Mouse (Mus musculus): ENCODE results near the gene Cmtm2a. TPM values are rescaled to one million over a fixed set of nuclear protein-coding genes. Genes with fewer than 3 reads are reported as not detected.
"Not testable (repeated sequence)": the region's sequence is repeated elsewhere in the genome, so short reads cannot be mapped to it uniquely, and the experiment has no call there.

The Cmtm2a gene
- not detected for total RNA-seq (2021)
- long read RNA-seq, experiment 1 = 0 reads
- long read RNA-seq, experiment 2 = 0 reads

DNA sequence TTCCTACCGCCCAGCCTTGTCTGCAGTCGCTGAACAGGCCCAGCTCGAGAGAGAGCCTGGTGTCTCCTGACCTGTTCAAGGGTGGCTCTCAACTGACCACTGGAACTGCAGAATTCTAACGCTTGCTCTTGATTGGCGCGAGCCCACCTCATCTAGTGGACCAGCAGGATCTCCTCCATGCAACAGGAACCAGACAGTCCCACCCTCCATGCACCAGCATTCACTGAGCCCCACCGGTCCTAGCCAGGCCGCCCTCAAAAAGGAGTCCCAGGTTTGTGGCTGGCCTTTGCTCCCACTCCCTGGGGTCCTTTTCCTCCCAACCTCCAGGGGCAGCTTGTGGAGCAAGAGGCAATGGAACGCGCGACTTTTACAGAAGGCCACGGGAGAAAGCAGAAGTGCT, at the start of gene Cmtm2a:
Gene Cmtm2a (minus strand): TSS at position 101 of the 400 bp plus-strand sequence.
- not testable (repeated sequence) for DNase-seq

DNA sequence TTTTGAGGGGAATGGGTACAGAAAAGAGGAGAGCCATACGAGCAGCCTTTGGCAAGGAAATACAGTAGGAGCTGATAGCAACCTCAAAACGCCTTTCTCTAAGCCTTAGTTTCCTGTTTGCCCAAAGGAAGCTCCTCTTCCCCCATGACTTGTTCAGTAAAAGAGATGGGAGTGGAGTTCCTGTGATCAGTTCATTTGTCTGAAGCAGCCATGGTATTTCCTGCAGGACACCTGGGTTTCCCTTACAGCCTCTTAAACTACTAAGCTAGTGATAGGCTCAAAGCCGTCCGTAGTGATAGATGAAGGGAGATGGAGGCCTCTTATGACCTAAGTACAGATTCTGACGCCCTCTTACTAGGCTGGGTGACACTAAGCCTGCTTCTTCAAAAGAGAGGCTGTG, 49.4 kb upstream of the Cmtm2a start:
- DNase-seq = no peak

DNA sequence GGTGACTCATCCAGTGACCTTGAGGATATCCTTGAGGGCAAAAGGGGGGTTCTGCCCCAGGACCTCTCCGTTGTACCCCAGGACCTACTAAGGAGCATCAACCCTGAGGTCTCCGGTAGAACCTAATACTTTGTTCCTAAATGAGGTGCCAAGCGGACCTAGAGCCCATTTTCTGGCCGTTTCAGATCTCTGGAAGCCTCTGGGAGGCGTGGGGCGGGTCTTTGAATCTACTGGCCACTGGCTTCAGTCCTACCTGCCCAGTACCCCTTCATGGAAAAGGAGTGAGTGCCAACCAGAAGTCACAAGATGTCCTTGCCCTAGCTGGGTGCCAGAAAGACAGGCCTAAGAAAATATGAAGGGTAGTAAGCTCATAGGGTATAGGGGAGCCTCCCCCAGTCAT, 48.7 kb upstream of the Cmtm2a start:
- no peak for DNase-seq

DNA sequence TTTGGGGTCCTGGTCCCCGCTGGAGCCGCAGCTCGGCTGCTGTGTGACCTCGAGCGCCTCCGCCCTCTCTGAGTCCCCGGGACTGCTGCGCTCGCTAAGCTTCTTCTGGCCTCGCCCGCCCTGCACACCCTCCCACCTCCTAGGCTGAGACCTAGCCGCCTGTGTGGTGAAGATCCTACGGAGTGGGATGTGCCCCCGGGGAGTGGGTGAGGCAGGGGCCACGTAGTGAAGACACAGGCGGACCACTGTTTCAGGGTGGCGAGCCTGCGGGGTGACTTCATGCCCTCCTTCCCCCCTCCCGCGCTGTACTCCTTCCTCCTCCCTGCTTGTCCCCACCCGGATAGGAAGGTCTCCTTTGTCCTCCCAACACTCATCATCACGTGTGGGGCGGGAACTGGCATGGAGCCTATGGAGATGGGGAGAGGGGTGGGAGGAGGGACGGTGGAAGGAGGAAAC, 48.2 kb upstream of the Cmtm2a start:
- DNase-seq = peak; percentile 78

DNA sequence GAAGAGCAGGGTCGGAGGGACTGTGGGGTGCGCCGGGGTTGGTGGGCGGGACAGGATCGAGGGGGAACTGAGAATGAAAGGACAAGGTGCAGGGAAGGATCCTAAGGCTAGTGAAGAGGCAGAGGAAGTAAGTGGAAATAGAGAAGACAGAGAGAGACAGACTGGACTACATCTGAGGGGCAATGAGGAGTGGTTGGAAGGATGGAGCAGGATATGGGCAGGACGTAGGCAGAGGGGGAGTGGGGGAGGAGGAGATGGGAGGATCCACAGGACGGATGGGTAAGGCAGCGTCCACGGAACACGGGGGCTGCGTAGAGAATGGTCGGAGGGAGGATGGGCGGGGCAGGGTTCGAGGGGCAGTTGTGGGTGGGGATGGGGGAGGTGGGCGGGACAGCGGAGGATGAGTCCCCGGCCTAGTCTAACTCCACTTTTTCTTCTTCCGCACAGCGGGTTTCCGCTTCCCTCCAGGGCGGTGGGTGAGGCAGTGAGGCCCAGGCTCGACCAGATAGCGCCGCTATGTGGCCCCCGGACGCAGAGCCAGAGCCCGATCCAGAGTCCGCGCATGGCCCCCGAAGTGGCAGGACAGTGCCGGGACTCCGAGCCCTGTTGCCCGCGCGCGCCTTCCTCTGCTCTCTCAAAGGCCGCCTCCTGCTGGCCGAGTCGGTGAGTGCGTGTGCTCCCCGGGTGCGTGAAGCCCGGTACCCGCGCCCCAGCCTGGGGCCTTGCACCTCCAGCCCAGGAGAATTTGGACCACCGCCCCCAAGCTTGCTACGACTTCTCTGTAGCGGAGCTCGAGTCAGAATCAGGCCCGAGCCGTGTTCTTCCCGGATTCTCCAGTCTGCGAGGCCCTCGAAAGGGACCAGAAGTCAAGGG, 47.5 kb upstream of the Cmtm2a start:
- peak; percentile 80 for DNase-seq

DNA sequence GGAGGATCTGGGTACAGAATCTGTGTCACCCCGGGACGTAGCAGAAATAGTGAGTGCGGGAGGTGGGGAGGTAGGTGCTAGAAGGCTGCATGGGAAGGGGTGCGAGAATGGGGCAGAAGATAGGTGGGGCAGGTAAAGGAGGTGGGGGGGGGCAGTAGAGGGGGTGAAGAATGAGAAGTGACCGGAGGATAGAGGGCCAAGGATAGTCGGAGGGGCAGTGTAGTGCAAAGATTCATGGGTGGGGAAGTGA, 46.9 kb upstream of the Cmtm2a start:
- DNase-seq = no peak

DNA sequence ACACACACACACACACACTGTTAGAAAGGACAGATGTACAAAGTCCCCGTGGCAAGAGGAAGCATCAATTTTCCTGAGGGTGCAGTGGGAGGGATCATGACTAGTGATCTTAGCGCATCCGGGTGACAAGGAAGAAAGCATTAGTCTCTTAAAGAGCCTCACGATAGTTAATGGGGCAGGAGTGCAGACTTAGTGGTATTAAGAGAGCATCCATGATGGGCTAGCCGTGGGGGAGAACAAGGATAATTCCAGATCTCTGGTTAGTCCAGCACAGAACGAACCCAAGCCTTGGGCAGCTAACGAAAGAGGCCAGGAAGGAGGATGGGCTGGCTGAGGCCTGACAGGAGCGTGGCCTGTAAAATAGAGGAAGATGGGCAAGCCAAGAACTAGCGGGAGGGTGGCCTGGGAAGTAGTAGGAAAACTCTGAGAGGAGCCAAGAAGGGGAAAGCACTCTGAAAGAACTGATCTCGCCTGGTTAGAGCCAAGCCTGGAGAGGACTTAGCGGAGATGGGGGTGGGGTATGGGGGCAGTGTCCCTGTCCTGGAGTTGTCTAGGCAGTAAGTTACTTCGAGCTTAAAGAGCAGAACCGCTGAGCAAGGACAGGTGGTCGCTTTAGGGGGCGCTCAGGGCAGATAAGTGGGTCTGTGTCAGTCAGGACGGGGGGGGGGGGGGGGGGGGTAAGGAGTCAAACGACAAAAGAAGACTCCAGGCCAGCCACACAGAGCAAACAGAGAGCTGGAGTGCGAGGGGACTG, 46.4 kb upstream of the Cmtm2a start, which contains the start of gene Cmtm3:
Gene Cmtm3 (plus strand): TSS at position 182 of the 754 bp plus-strand sequence.
- DNase-seq = no peak

DNA sequence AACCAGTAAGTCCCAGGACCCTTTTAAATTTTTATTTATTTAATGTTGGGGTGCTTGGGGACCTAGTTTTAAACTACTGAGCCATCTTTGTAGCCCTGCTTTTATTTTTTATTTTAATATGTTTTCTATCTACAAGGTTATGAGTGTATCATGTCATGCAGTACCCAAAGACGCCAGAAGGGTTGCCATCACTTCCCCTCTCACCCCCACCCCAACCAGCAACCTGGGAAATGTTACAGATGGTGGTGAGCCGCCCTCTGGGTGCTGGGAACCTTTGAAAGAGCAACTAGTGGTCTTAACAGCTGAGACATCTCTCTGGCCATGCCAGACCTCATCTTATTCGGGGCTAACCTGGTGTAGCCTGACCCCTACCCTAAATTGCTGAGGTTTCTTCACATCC, 44.9 kb upstream of the Cmtm2a start:
- no peak for DNase-seq

DNA sequence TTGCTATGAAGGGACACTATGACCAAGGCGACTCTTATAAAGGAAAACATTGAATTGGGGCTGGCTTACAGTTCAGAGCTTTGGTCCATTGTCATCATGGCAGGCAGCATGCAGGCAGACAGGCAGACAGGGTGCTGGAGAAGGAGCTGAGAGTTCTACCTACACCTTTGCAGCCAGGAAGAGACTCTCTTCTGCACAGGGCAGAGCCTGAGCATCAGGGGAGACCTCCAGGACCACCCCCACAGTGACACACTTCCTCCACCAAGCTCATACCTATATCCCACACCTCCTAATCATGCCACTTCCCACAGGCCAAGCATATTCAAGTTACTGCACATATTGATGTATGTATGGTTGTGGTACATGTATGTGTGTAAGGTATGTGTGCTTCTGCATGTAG, 43.8 kb upstream of the Cmtm2a start:
- DNase-seq = no peak

DNA sequence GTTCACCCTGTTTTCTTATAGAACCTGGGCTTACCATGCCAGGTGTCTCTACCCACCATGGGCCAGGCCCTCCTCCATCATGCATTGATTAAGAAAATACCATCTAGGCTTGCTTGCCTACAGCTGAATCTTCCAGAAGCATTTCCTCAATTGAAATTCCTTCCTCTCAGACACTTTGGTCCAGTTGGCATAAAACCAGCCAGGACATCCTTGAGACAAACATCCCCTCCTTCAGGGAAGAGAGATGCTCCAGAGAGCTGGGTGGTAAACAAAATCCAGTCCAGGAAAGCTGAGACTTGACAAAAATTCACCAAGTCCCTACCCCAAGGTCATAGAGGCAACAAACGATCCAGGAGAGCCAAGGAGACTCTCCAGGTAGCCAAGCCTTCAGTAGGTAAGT, 41.2 kb upstream of the Cmtm2a start:
- DNase-seq = no peak

DNA sequence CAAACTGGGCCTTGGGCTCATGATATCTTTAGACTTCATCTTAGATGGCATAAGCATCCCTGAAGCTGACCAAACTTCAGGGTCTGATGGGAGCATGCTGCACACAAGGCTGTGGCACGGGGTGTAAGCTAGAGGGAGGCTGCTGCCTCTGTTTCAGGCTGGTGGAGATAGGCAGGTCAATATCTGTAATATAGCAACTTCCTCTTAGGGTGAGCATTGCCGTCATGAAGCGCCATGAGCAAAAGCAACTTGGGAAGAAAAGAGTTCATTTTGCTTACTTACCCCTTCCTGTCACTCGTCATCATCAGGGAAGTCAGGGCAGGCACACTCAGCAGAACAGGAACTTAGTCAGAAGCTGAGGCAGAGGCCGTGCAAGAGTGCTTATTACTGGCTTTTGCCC, 40.8 kb upstream of the Cmtm2a start:
- no peak for DNase-seq

DNA sequence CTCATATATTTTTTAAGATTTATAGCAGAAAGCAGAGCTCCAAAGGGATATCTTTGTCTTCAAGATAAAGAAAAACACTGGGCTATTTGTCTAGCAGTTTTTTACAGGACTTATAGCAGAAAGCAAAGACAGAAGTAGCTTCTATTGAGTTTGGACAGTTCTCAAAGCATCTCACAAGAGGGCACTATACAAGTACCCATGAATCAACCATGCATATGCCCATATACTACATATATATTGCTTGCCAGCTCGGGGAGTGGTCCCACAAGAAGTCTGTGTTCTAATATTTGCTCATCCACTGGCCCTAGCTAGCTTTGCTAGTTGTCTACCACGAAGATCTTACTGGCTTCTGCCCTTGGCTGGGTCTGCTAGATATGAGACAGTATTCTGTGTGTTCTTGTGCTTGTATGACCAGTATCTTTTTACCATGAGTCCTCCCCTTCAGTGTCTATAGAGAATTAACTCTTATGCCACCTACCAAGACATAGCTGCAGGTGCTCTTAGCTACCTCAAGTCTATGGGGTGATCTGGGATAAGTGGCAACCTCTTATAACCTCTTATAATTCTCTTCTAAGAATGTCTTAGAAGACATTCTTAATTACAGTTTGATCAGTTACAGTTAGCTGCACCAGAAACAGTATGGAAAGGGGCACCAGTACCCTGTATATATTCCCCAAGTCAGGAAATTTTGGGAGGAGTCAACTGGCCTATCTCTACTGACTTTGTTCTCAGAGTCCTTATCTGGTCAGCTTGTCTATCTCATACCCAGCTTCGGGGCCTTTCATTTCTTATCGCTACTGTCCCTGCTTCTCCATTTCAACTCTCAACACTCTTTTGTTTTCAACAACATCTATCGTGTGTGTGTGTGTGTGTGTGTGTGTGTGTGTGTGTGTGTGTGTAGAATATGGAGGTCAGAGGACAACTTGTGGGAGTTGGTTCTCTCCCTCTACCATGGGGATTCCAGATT, 40.0 kb upstream of the Cmtm2a start:
- DNase-seq = no peak

DNA sequence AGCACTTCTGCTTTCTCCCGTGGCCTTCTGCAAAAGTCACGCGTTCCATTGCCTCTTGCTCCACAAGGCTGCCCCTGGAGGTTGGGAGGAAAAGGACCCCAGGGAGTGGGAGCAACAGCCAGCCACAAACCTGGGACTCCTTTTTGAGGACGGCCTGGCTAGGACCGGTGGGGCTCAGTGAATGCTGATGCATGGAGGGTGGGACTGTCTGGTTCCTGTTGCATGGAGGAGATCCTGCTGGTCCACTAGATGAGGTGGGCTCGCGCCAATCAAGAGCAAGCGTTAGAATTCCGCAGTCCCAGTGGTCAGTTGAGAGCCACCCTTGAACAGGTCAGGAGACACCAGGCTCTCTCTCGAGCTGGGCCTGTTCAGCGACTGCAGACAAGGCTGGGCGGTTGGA, 28.9 kb upstream of the Cmtm2a start, which contains the start of gene Cmtm2b:
Gene Cmtm2b (plus strand): TSS at position 301 of the 400 bp plus-strand sequence.
- not testable (repeated sequence) for DNase-seq

DNA sequence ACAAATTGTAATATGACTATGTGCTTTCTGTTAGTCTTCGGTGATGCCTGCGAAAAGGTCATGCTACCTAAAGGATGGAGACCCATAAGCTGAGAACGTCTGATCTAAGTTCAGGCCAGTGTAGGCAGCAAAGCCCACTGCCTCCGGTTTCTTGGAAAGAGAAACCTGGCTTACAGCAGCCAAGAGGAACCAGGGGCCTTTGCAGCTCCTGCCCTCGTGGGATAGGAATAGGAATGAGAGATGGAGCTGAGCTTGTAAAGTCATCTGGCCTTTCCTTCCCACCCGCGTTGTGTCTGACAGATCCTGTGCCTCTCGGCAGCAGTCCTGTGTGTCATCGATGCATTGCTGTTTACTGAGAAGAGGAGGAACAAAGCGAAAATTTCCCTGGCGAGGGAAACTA, 28.3 kb upstream of the Cmtm2a start, which contains the start of gene Gm11020:
Gene Gm11020 (plus strand): TSS at position 301 of the 400 bp plus-strand sequence.
- not testable (repeated sequence) for DNase-seq

DNA sequence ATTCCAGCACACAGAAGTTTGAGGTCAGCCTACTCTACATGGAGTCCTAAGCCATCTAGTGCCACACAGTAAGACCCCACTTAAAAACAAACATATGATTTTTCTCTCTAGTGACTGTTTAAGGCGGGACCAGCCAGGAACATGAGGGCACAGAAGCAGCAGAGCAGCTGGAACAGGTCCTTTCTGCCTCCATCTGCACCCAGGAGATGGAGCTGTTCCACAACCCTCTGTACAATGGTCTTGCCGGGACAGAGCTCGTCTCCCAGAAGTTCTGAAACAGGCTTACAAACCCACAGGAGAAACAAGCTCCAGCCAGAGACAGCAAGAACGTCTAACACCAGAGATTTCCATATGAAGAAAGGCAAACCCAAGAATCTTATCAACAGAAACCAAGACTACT, 20.3 kb upstream of the Cmtm2a start:
- no peak for DNase-seq

DNA sequence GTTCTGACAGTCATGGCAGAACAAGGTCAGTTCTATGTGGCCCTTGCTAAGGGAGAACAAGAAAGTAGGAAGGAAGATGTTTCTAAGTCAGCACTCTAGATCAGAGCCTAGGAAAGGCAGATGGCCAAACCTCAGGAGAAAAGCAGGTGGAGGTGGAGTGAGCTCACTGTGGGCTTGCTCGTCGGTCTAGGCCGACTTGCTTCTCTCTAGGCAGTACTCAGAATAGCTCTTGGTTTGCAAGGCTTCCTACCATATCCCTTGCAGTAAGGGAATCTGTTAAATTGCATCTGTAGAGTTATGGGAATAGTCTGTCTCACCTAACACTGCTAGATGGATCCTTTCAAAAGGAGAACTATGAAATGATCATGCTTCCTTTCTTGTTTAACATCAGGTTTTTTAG, 19.0 kb upstream of the Cmtm2a start:
- not testable (repeated sequence) for DNase-seq

DNA sequence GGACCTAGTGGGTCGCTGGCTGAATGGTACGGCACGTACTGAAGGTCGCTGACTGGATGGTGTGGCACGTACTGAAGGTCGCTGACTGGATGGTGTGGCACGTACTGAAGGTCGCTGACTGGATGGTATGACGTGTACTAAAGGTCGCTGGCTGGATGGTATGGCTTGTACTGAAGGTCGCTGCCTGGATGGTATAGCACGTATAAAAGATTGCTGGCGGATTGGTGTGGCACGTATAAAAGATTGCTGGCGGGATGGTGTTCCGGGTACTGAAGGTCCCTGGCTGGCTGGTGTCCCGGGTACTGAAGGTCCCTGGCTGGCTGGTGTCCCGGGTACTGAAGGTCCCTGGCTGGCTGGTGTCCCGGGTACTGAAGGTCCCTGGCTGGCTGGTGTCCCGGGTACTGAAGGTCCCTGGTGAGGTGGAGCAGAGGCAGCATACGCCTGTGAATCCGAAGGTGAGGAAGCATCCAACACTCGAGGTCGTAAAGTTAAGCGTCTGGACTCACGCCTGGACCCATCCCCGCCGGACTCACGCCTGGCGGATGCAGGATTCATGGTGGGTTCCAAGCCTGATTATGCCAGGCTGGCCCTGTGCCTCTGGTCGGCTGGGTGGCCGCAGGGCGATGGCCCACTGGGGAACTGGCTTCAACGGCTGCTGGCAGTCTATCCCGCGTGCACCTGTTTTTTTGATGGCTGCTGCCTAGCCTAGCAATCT, 16.6 kb upstream of the Cmtm2a start, which contains the start of the genes Gm45711 and Cmtm1:
Gene Gm45711 (minus strand): TSS at position 641 of the 715 bp plus-strand sequence.
Gene Cmtm1 (minus strand): TSS at position 705 of the 715 bp plus-strand sequence.
- peak; percentile 63 for DNase-seq

DNA sequence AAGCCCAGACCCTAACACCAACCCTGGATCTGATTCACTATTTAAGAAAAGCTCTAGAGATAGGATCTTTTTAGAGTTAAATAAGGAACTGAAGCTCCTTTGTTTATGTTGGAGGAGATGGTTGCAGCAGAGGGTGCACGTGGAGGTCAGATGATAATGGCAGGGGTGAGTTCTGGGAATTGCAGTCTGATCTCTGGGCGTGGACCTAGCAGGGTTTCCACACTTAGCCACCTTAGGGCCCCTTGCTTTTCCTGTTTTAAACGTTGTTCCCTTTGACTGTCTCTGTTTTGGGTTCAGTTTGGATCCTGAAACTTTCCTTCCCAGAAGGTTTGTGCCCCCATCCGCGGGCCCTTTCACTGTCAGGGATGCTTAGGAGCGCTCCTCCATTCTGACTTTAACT, 15.4 kb upstream of the Cmtm2a start:
- not testable (repeated sequence) for DNase-seq

DNA sequence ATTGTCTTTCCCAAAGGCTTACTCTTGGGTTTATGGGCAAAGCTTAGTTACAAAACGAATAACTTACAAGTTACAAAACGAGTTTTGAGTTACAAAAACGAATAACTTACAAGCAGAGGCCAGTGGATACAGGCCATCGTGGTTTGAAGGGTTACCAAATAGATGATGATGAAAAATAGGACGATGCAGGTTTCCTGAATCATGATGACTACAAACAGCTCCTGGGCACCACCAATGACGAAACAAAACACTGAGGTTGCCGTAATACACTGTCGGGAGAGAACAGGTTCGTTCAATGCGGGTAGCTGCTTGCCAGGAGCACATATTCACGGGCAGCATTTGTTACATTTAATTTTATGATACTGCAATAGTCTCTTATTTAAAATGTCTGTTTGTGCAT, 12.0 kb upstream of the Cmtm2a start:
- DNase-seq = no peak

DNA sequence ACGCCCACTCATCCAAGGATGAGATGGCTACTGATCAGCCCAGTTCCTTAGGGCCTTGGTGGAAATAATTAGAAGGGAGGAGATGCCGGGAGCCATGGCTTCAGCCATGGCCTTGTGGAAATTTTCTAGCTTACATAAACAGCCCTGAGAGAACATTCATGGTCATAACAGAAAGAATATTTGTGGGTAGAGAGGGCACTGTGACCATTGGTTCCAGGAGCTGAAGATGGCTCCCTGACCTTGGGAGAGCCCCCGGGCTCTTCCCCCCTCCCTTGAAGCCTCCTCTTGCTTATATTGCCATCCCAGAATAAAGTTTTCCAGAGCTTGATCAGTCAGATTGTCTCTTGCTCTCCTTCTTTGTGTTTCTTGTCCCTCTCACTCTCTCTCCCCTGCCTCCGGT, 9.6 kb upstream of the Cmtm2a start:
- not testable (repeated sequence) for DNase-seq

DNA sequence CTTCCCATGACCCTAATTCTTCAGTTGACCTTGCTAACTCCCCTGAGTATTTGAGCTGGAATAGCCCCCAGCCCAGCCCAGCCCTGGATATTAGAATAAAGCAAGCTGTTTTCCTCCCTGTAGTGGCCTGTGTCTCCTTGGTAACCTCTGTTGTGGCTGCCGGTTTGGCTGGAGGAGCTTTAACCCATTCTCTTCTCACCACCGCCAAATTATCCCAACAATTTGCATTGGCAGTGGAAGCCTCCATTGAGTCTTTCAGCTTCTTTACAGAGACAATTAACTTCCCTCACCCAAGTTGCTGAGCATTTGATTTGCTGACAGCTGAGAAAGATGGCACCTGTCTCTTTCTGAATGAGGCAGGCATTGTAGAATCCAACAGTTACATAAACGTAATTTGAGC, 8.6 kb upstream of the Cmtm2a start:
- not testable (repeated sequence) for DNase-seq

All from gastrocnemius, postnatal 10 days (tissue).